Mouse (Mus musculus): Measurements from ENCODE around the gene Ugt1a9. TPM values are rescaled to one million over a fixed set of nuclear protein-coding genes. Genes with fewer than 3 reads are reported as not detected.

Ugt1a9 gene
- polyA plus RNA-seq, 2 experiments, result 0.21 to 0.34 TPM

- DNase-seq (ENCODE audit: low read depth in 3 of 3, low spot score in 3 of 3) (peak; percentile 67 to 71 (median 69)), ATAC-seq (ENCODE audit: insufficient read depth) (peak; percentile 86)
- H3K27ac ChIP-seq, result peak within 1 kb of the TSS; percentile 98
- peaks cover 28 to 34% of the 10 kb centered on the region in 2 experiments for H3K4me1 ChIP-seq (replicated peaks; ENCODE audit: control insufficient read depth in 2 of 2, insufficient read depth in 2 of 2, low read length in 1 of 2)
- TF ChIP-seq CTCF (IDR thresholded peaks at IDR 0.05; ENCODE audit: low read depth) (no peak), EP300 (IDR thresholded peaks at IDR 0.05; ENCODE audit: low read depth) (no peak)
- peak within 1 kb of the TSS; percentile 67 to 74 for H3K4me3 ChIP-seq (ENCODE audit: insufficient read depth in 1 of 2, low read depth in 2 of 2, low read length in 2 of 2)
- H3K27me3 ChIP-seq (ENCODE audit: control insufficient read depth, insufficient read depth, low read length), result no peaks in the 10 kb centered on the region
- peak within 1 kb of the TSS; percentile 92 for H3K4me2 ChIP-seq (ENCODE audit: low read depth)
- H3K36me3 ChIP-seq (replicated peaks; ENCODE audit: control insufficient read depth, insufficient read depth, low read depth), result no peaks in the 10 kb centered on the region; the same call in 1 of the 2 replicates
- 5% methylated on average over 62 of the region's 62 CpGs for WGBS (ENCODE audit: insufficient replicate concordance)
- peak within 1 kb of the TSS; percentile 82 for H3K9ac ChIP-seq (replicated peaks)
- no peaks in the 10 kb centered on the region for H3K9me3 ChIP-seq (ENCODE audit: control insufficient read depth, low read length)
Measured at GRCm38 (mm10) chr1:88205294-88205922, 134.8 kb downstream of the Ugt1a9 start, which contains the start of gene Dnajb3. TSS of gene Dnajb3 (minus strand) at chr1:88205782.

DNA sequence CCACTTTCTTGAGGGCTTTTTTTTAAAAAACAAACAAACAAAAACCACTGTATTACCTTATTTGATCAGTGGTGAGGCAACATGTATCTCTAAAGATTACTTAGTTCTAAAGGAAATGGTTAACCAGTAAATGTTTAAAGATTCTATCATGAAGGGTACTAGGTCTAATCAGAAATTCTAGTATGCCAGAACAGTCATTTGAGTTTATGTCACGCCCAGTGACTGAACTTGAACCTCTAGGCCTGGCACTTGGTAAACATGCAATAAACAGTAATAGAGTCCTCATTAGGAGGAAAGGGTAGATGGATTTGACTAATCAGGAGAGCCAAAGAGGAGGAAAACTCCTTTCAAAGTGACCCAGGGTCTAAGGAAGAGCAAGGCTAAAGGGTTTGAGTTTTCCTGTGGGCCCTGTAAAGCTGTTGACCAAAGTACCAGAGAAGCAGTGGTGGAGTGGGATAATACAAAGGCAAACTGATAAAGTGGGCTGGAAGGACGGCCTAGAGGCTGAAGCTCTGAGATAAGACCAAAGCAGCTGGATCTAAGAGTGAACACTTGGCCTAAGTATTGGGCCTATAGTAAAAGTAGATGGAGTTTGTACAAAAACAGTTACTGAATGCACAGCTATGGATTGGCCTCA, 136.4 kb downstream of the Ugt1a9 start:
- peak; percentile 86 for ATAC-seq (ENCODE audit: insufficient read depth)
- no peaks in the 10 kb centered on the region for H3K27me3 ChIP-seq (ENCODE audit: control insufficient read depth, insufficient read depth, low read length)
- H3K9ac ChIP-seq (replicated peaks), result peak overlapping the region; percentile 61
- WGBS (ENCODE audit: insufficient replicate concordance), result 20% methylated on average over 2 of the region's 2 CpGs
- peak overlapping the region; percentile 98 for H3K27ac ChIP-seq
- peaks cover 28 to 34% of the 10 kb centered on the region in 2 experiments for H3K4me1 ChIP-seq (replicated peaks; ENCODE audit: control insufficient read depth in 2 of 2, insufficient read depth in 2 of 2, low read length in 1 of 2)
- DNase-seq (ENCODE audit: low read depth in 3 of 3, low spot score in 3 of 3), result peak; percentile 78 to 84 (median 81)
- peak overlapping the region; percentile 92 for H3K4me2 ChIP-seq (ENCODE audit: low read depth)
- TF ChIP-seq CTCF (IDR thresholded peaks at IDR 0.05; ENCODE audit: low read depth) (no peak), EP300 (IDR thresholded peaks at IDR 0.05; ENCODE audit: low read depth) (peak; percentile 96)
- peak overlapping the region in 1 of 2 experiments; percentile 8; a peak in 1 of 4 replicates for H3K4me3 ChIP-seq (ENCODE audit: insufficient read depth in 1 of 2, low read depth in 2 of 2, low read length in 2 of 2)
- H3K9me3 ChIP-seq (ENCODE audit: control insufficient read depth, low read length), result peaks cover 5% of the 10 kb centered on the region
- H3K36me3 ChIP-seq (replicated peaks; ENCODE audit: control insufficient read depth, insufficient read depth, low read depth), result no peaks in the 10 kb centered on the region; the same call in 1 of the 2 replicates

GRCm38 (mm10) chr1:88211812-88212211, 141.2 kb downstream of the Ugt1a9 start, which contains the start of gene Ugt1a1:
TSS of gene Ugt1a1 (plus strand) at chr1:88211959.
- Histone ChIP-seq H3K27me3 (ENCODE audit: control insufficient read depth, insufficient read depth, low read length) (no peaks in the 10 kb centered on the region), H3K36me3 (replicated peaks; ENCODE audit: control insufficient read depth, insufficient read depth, low read depth) (no peaks in the 10 kb centered on the region), H3K4me3 (ENCODE audit: insufficient read depth in 1 of 2, low read depth in 2 of 2, low read length in 2 of 2) (no peak within 1 kb of the TSS), H3K4me1 (replicated peaks; ENCODE audit: control insufficient read depth in 2 of 2, insufficient read depth in 2 of 2, low read length in 1 of 2) (peaks cover 16 to 19% of the 10 kb centered on the region in 2 experiments), H3K9me3 (ENCODE audit: control insufficient read depth, low read length) (peaks cover 22% of the 10 kb centered on the region), H3K27ac (no peak within 1 kb of the TSS), H3K4me2 (ENCODE audit: low read depth) (no peak within 1 kb of the TSS), H3K9ac (replicated peaks) (no peak within 1 kb of the TSS)
- ATAC-seq (ENCODE audit: insufficient read depth) (no peak), DNase-seq (ENCODE audit: low read depth in 3 of 3, low spot score in 3 of 3) (peak in 1 of 3 experiments; percentile 6)
- no peak for TF ChIP-seq CTCF (IDR thresholded peaks at IDR 0.05; ENCODE audit: low read depth)
- no peak for TF ChIP-seq EP300 (IDR thresholded peaks at IDR 0.05; ENCODE audit: low read depth)
- 52% methylated on average over 8 of the region's 8 CpGs for WGBS (ENCODE audit: insufficient replicate concordance)

DNA sequence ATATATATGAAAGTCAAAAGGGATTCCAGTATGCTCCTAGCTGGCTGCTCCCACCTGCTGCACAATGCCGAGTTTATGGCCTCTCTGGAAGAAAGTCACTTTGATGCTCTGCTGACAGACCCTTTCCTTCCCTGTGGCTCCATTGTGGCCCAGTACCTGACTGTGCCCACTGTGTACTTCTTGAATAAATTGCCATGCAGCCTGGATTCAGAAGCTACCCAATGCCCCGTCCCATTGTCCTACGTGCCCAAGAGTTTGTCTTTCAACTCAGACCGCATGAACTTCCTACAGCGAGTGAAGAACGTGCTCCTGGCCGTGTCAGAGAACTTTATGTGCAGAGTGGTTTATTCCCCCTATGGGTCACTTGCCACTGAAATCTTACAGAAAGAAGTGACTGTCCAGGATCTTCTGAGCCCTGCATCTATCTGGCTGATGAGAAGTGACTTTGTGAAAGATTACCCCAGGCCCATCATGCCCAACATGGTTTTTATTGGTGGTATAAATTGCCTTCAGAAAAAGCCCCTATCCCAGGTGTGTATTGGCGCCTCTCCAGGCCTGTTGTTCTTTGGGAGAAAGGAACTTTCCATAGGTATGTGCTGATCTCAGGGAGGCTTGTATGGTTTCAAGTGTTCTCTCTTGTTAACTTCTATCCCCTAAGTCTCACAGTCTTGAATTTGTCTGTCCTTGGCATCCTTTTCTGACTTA, 141.9 kb downstream of the Ugt1a9 start:
- DNase-seq (ENCODE audit: low read depth in 3 of 3, low spot score in 3 of 3), result peak in 1 of 3 experiments; percentile 6
- Histone ChIP-seq H3K27me3 (ENCODE audit: control insufficient read depth, insufficient read depth, low read length) (no peaks in the 10 kb centered on the region), H3K4me3 (ENCODE audit: insufficient read depth in 1 of 2, low read depth in 2 of 2, low read length in 2 of 2) (no peak overlapping the region), H3K9me3 (ENCODE audit: control insufficient read depth, low read length) (peaks cover 26% of the 10 kb centered on the region), H3K4me2 (ENCODE audit: low read depth) (no peak overlapping the region), H3K4me1 (replicated peaks; ENCODE audit: control insufficient read depth in 2 of 2, insufficient read depth in 2 of 2, low read length in 1 of 2) (peaks cover 10 to 12% of the 10 kb centered on the region in 2 experiments), H3K27ac (no peak overlapping the region), H3K9ac (replicated peaks) (no peak overlapping the region), H3K36me3 (replicated peaks; ENCODE audit: control insufficient read depth, insufficient read depth, low read depth) (no peaks in the 10 kb centered on the region)
- no peak for TF ChIP-seq CTCF (IDR thresholded peaks at IDR 0.05; ENCODE audit: low read depth)
- TF ChIP-seq EP300 (IDR thresholded peaks at IDR 0.05; ENCODE audit: low read depth), result no peak
- 47% methylated on average over 8 of the region's 8 CpGs for WGBS (ENCODE audit: insufficient replicate concordance)
- no peak for ATAC-seq (ENCODE audit: insufficient read depth)

Measured in liver, embryonic 14.5 days (tissue).